Mouse (Mus musculus) hindlimb bud, embryonic 11.5 days (tissue): ENCODE data around the gene Eef2k.

Source experiments
- DNase-seq: peaks from one replicate; pipeline ENCODE4 v3.0.0-alpha.2; 2012; ENCODE audit warnings: low read depth, low spot score; ENCODE audit errors: extremely low spot score

Gene Eef2k

GRCm38 (mm10) chr7:120842345-120843036 is at the start of gene Eef2k:
Gene Eef2k, plus strand, starts transcription at chr7:120842831.
- DNase-seq: no peak

- no peak for DNase-seq
These were observed 47.1 kb upstream of the Eef2k start for GRCm38 (mm10) chr7:120795544-120795943.

GRCm38 (mm10) chr7:120796369-120796768 is 46.3 kb upstream of the Eef2k start:
- DNase-seq: no peak

GRCm38 (mm10) chr7:120803268-120803667 is 39.4 kb upstream of the Eef2k start:
- no peak for DNase-seq

- no peak for DNase-seq
These were observed 32.9 kb upstream of the Eef2k start for GRCm38 (mm10) chr7:120809705-120810104.

GRCm38 (mm10) chr7:120811834-120812415 is 30.7 kb upstream of the Eef2k start, which contains the start of gene Gm5737:
Gene Gm5737, plus strand, starts transcription at chr7:120812365.
- DNase-seq: no peak

GRCm38 (mm10) chr7:120817552-120817951 is 25.1 kb upstream of the Eef2k start:
- DNase-seq: no peak

GRCm38 (mm10) chr7:120819386-120819785 is 23.2 kb upstream of the Eef2k start:
- no peak for DNase-seq

GRCm38 (mm10) chr7:120823248-120823647 is 19.4 kb upstream of the Eef2k start:
- DNase-seq: no peak

GRCm38 (mm10) chr7:120825097-120825496 is 17.5 kb upstream of the Eef2k start:
- no peak for DNase-seq

GRCm38 (mm10) chr7:120826408-120826807 is 16.2 kb upstream of the Eef2k start:
- DNase-seq: no peak

- DNase-seq: no peak
These were observed 11.9 kb upstream of the Eef2k start for GRCm38 (mm10) chr7:120830431-120831381.

GRCm38 (mm10) chr7:120834426-120834825 is 8.2 kb upstream of the Eef2k start:
- DNase-seq: no peak

- DNase-seq: no peak
These were observed 7.7 kb upstream of the Eef2k start for GRCm38 (mm10) chr7:120834863-120835372.

GRCm38 (mm10) chr7:120835449-120836359 is 6.9 kb upstream of the Eef2k start:
- peak; percentile 98 for DNase-seq

GRCm38 (mm10) chr7:120836361-120836760 is 6.3 kb upstream of the Eef2k start:
- DNase-seq: no peak

GRCm38 (mm10) chr7:120838436-120839160 is 4.0 kb upstream of the Eef2k start:
- no peak for DNase-seq

- no peak for DNase-seq
These were observed 2.8 kb upstream of the Eef2k start for GRCm38 (mm10) chr7:120839786-120840185.

- DNase-seq: no peak
These were observed 498 bp downstream of the Eef2k start for GRCm38 (mm10) chr7:120843037-120843621.
